Mouse (Mus musculus) CD4-positive helper T cell, adult 2 months (primary cell): ENCODE data around the gene Cotl1.
A peak's percentile ranks its signal among the peaks of the same experiment; 100 is the strongest.

ENCODE experiments used
- DNase-seq: peaks from one replicate; pipeline ENCODE4 v3.0.0-alpha.2; 2012; ENCODE audit warnings: low read depth, missing footprints, low spot score

Cotl1 gene

DNA sequence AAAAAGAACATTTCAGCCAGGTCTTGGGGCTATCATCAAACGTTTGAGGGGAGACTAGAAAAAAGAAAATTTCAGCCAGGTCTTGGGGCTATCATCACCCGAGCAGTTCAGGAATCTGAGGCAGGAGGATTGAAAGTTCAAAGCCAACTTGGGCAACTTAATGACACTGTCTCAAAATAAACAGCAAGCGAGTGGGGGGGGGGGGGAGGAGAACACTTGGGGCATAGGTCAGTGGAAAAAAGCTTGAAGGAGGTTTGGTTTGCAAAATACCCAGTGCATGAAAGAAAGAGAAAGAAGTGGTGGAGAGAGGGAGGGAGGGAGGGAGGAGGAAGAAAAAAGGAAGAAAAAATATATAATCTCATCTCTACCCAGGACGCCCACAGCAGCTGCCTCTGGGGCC is 53.0 kb downstream of the Cotl1 start:
- peak; percentile 54 for DNase-seq

DNA sequence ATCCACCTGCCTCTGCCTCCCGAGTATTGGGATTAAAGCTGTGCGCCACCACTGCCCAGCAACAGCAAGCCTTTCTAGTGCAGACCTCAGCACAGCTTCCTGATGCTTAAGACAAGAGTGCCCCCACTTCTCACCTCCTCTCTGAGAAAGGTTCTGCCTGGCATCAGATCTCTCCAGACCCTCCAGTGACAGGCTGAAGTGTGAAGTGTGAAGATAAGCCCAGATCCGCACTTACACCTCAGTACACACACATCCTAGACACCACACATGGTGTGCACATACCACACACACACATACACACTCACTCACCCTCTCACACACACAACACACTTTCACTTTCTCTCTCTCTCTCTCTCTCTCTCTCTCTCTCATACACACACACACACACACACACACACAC is 53.5 kb downstream of the Cotl1 start:
- DNase-seq, result peak; percentile 79

DNA sequence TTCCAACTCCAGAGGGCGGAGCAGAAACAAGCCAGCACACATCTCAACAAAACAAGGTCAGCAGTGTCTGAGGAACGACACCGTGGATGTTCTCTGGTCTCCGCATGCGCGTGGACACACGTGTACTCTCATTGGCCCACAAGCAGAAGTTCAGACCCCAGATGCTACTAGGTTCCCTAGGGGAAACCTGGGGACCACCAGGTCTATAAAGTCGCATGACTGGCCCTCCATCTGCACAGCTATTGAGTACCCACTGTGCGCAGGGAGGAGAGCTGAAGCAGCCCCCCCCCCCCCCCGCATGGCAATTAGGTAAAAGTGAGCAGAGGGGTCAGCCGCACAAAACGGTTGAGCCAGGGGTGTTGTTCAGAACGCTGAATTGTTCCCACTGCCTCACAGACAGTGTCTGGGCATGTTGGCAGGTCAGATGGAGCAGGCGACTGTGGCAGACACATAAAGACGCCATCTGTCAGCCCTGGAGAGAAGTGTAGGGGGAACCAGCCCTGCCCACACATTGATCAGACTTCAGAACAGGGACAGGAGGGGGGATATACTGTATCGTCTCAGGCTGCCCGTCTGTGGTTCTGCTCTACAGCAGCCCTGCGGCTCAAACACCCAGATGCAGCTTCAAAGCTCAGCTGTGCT is 54.5 kb downstream of the Cotl1 start:
- DNase-seq, result peak; percentile 42

DNA sequence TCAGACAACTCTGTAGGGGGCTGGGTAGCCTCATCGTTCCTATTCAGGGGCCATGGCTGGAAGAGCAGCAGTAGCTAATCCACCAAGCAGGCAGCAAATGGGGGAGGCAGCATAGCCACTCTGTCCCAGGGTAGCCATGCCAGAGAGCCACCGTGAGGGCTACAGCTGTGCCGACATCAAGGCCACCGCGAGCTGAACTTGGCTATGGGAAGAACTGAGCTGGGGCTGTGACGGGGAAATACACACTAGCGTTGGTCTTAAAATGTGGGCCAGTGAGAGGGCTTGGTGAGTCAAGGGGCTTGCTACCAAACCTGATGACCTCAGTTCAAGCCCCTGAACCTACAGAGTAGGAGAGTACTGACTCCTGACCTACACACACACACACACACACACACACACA is 55.7 kb downstream of the Cotl1 start:
- DNase-seq, result peak; percentile 55

DNA sequence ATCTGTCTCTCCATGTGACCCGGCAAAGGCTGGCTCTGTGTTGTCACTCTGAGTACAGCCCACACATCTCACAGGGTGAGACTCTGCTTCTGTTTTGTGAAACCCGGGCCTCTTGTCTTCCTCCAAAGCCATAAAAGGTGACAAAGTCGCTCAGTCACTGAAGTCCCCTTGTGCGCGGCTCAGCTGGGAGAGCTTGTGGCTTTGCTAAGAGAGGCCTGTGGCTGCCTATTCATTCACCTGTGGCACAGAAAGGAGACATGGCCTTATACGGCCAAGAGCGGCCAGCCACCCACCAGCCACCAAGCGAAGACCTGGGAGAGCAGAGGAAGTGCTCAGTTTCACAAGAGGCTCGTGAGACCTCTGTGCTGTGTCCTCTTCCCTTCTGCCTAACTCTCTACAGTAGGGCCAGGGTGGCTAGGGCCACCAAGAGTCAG is 56.2 kb downstream of the Cotl1 start:
- peak; percentile 84 for DNase-seq

DNA sequence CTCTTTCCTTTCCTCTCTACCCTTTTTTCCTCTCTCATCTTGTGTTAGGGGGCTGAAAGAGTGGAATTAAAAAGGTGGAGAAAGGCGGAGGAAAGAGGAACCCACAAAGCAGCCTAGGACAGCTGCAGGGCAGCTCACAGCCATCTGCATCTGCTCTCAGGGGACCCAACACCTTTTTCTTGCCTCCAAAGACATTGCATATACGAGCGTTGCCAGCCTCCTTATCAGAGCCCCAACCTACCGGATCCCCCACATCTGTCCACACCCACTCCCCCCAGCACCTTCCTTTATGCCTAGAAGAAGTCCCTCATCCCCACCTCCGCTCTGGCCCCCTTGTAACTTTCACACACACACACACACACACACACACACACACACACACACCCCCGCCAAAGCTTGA is 56.8 kb downstream of the Cotl1 start:
- DNase-seq, result no peak

DNA sequence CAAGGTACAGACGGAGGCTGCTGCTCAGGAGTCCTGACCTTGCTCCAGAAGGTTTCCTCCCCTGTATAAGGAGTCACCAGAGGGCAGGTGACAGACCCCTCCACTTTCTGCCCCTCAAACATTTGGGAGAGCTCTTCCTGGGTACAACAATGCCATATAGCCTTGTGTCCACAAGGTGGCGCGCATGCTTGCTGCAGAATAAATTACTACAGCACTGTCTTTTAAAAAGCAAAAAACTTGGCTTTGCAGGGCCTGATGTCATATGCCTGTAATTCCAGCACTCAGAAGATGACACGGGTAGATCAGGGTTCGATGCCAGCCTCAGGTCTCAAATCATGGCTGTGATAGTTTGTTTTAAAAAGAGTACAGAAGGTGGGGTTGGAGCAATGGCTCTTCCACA is 57.6 kb downstream of the Cotl1 start:
- peak; percentile 86 for DNase-seq

DNA sequence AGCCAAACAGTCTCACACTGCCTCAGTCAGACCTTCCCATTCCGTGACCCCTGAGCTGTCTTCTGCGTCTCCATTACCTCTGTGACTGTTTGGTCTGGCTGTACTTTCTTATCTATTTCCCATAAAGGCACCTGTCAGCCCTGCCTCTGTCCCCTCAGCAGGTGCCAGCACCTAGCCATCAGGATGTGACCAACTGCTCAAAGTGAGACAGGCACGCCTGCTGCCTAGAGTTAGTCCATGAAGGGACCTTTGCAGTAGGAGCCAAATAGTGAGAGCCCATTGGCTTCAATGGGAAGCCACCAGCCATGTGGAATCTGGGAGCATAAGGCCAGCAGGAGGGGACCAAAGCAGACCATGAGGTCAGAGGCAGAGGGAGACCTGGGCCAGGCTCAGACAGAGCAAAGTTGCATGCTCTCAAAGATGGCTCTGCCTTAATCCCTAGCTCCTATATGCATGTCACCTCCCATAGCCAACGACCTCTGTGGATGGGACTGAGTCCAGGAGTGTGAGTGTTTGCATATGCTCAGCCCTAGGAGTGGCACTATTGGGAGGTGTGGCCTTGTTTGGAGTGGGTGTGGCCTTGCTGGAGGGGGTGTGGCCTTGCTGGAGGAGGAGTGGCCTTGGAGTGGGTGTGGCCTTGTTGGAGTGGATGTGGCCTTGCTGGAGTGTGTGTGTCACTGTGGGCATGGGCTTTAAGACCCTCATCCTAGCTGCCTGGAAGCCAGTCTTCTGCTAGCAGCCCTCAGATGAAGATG is 59.1 kb downstream of the Cotl1 start:
- DNase-seq, result peak; percentile 60

DNA sequence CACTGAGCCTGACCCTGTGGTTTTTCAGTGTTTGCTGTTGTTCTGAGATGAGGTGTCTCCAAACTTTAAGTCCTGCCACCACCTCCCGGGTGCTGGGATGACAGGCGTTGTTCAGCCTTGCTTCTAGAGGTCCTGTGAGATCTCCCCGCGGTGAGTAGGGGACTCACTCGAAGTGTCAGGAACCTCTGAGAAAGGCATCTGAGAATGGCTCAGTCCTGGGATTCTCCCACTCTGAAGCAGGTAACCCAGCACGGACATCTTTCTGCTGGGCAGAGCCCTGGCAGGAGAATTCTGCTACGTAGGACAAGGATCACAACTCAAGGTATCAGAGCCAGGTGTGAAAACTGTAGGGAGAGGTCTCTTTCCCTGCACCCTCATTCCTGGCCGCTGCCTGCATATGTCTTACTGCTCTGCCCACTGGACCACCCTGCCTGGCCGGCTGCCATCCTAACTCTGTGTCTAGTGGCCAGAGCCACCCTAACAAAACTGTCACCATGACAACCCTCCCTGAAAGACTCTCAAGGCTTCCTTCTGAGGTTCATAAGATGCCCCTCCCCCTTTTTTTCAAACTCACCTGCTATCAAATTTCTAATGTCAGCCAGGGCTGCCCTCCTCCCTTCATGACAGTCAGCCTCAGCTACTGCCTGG is 59.8 kb downstream of the Cotl1 start:
- no peak for DNase-seq

DNA sequence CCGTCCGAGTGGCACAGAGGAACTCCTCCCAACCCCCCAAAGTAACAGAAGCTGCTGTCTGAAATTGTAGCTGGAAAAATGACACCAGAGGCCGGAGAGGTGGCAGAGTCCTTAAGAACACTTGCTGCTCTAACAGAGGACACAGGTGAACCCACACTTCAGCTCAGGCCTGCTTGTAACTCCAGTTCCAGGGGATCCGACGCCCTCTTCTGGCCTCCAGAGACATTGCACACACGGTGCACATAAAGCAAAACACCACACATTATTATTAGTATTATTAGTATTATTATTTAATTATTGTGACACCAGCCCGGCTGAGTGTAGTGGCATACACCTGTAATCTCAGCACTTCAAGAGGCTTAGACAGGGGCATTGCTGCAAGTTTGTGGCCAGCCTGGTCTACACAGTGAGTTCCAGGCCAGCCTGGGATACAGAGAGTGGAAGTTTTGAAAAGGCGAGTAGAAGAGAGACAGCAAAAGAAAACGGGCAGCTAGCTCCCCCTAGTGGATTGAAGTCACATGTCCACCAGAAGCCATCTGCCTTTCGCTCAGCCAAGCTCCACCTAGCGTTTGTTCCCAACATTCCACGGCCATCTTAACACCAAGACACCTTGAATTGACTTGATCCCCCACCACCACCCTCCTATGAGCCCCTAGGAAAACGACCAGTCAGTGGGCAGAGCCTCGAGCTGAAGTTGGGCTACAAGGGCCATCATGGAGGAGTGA is 61.2 kb downstream of the Cotl1 start:
- peak; percentile 87 for DNase-seq

DNA sequence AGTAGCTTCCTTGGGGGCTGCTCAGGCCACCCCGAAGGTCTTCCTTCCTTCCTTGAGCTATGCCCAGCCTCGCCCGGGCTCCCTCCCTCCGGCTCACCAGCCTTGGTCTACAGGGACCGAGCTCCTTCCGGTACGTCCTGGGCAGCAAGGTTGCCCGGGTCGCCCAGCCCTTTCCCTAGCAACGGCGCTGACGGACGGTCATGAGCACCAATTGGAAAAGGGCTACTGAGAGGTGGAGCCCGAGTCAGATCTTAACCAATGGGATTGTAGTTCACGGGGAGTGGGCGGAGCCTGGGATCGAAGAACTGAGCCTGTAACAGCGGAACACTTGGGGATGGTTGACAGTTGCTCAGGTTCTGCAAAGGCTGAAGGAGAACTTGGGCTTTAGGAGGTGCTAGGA is 62.1 kb downstream of the Cotl1 start, which contains the start of gene Tldc1:
Gene Tldc1, minus strand, starts transcription at position 154 of the 400 bp plus-strand sequence.
- DNase-seq, result peak; percentile 97

DNA sequence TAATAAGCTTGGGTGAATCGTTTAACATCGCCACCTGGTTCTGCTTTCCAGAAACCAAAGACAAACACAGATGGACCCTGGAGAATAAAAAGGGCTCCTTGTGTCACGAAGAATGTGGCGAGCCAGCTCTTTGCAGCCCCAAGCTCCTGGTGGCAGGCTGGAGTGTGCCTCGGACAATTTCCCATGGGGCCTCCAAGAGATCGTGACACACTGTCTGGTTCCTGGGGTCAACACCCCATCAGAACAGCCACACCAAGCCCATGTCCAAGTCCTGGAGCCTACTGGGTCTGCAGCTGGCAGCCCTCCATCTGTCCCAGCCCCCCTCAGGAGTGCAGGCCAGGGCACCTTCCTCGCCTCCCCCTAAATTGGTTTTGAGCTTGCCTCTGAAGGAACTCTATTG is 62.6 kb downstream of the Cotl1 start:
- DNase-seq, result no peak

DNA sequence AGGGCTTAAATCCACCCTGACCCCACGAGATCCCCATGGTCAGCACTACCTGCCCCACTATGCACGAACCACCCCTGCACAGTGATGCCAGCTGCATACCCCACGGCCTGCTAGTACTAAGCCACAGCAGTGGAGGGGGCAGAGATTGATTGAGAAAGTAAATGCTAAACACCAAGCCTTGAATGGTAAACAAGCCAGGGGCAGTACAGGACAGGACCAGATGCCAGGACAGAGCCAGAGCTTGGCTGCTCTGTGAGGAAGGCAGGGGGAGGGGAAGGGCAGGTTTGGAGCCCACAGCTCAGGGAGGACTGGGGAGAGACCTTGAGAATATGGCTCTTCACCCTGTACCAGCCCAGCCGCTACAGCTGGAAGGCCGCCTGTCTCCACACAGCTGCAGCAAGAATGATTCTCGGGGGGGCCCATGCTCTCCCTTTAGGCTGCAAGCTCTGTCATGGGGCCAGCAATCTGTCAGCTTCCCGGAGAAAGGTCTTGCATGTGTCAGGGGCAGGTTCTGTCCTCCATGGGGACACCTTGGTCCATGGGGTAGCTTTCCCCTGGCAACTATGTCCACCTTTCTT is 63.6 kb downstream of the Cotl1 start:
- no peak for DNase-seq

DNA sequence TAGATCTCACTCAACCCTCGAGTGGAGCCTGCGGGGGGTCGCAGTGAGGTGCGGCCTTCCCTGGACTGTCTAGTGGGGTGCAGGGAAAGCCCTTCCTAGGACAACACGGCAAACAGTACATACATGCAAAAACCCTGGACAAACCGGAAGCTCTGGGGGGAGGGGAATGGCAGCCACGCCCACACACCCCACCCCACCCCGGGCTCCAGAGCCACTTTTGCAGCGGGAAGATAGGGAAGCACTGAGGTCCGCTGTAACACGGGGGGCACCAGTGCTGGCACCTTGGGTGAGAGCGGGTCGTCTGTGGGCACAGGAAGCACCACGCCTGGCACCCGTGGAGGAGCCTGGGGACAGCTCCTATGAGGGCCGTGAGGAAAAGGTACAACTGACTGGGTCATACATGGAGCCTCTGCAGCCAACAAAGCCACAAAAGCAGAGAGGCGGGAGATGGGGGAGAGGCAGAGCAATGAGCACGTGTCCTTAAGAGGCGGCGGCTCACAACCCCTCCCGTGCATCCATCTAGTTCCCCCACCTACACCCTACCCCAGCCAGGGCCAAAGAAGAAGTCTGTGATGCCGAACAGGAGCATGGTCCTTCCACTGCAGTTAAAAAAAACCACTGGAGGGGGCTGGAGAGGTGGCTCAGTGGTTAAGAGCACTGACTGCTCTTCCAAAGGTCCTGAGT is 74.4 kb downstream of the Cotl1 start:
- DNase-seq, result no peak

DNA sequence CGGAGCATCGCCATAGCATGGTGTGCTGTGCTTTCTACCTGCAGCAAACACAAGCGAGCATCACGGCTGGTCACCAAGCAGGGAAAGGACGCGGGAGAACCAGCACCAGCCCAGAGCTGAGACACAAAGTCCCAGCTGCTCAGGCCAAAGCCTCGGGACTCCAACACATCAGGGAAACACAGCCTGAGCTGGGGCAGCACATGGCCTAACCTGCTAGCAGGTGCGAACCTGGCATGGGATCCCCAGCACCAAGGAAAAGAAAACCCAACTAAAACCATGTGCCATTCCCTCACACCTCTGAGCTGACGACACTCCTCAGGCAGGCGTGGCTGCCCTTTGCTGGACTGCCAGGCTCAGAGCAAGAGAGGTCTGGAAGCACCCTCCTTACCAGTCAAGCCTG is 75.0 kb downstream of the Cotl1 start:
- no peak for DNase-seq

DNA sequence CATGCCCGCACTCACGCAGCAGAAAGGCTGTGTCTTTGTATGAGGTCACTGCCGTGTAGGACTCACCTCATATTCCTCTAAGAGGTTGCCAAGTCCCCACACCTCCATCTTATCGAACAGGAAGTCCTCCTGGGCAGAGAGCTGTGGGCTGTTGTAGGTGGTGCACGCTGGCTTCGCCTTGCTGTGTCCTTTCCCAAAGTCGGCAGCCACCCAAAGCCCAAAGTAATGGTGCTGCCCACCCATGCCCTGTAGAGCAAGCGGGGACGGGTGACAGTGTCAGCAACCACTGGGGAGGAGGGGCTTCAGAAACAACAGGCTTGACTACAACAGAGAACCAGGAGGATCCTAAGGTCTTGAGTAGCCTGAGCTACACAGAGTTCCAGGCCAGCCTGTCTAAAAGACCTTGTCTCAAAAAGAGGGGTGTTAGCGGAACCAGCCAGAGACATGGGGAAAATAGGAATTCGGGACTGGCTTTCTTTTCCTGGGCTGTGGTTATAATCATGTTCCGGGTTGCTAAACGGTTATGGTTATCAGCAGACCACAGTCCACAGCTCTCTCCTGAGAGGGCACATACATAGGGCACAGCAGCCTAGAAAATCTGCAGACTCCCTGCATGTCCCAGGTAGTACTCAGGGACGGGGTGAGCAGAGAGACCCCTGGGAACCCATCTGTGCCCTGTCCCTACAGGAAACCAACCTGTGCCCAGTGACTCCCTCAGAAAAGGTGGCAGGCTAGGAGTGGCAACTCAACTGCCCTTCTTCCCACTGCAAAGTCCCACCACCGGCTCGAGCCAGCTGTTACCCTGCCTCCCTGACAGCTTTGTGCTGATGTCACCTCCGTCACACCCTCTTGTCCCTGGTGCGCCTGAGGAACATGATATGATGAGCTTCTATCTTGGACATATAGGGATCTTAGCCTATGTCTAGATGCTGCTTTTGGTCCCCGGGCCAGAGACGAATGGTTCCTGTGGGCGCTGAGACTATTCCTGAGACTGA is 77.8 kb downstream of the Cotl1 start:
- no peak for DNase-seq

DNA sequence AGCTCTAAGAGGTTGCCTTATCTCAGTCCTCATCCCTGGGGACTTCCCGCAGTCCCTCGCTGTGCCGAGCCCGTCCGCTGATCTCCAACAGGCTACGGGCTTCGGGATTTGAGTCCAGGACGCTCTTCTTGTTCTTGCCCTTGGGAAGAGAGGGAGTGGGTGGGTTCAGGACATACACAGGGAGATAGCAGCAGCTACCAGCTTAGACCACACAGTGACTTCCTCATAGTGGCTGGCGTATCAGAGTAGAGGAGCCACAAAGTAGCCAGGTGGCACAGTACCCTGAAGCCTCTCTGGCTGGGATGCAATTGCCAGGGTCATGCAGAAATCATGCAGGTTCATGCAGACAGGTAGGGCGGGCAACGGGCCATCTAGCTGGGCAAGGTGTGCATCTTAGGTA is 78.7 kb downstream of the Cotl1 start:
- no peak for DNase-seq
